Mouse (Mus musculus) adipocyte (in vitro differentiated cells): Measurements from ENCODE around the gene Nit2.

Experiments
- DNase-seq: peaks from one replicate; pipeline ENCODE4 v3.0.0-alpha.2; 2016; ENCODE audit warnings: low spot score

The Nit2 gene

GRCm38 (mm10) chr16:57162841-57163240 is 4.3 kb downstream of the Nit2 start:
- no peak for DNase-seq

GRCm38 (mm10) chr16:57159835-57160234 is 7.3 kb downstream of the Nit2 start:
- no peak for DNase-seq

GRCm38 (mm10) chr16:57157728-57158127 is 9.4 kb downstream of the Nit2 start:
- peak; percentile 12 for DNase-seq

GRCm38 (mm10) chr16:57157076-57157475 is 10.1 kb downstream of the Nit2 start:
- no peak for DNase-seq

GRCm38 (mm10) chr16:57155899-57156298 is 11.2 kb downstream of the Nit2 start:
- no peak for DNase-seq

GRCm38 (mm10) chr16:57151437-57151836 is 15.7 kb downstream of the Nit2 start:
- DNase-seq = no peak

GRCm38 (mm10) chr16:57144741-57145140 is 22.4 kb downstream of the Nit2 start:
- no peak for DNase-seq

GRCm38 (mm10) chr16:57133611-57134010 is 33.5 kb downstream of the Nit2 start:
- no peak for DNase-seq

GRCm38 (mm10) chr16:57132326-57132725 is 34.8 kb downstream of the Nit2 start:
- no peak for DNase-seq

GRCm38 (mm10) chr16:57131544-57131943 is 35.6 kb downstream of the Nit2 start:
- DNase-seq = no peak

- peak; percentile 21 for DNase-seq
Measured at GRCm38 (mm10) chr16:57130752-57131400, 36.3 kb downstream of the Nit2 start.

GRCm38 (mm10) chr16:57127825-57128224 is 39.3 kb downstream of the Nit2 start:
- DNase-seq = peak; percentile 30

GRCm38 (mm10) chr16:57126268-57126667 is 40.9 kb downstream of the Nit2 start:
- peak; percentile 80 for DNase-seq

GRCm38 (mm10) chr16:57122682-57123445 is 44.3 kb downstream of the Nit2 start:
- DNase-seq = peak; percentile 42

GRCm38 (mm10) chr16:57121816-57122415 is 45.2 kb downstream of the Nit2 start:
- DNase-seq = no peak

GRCm38 (mm10) chr16:57120913-57121815 is 46.0 kb downstream of the Nit2 start, which contains the start of gene Tomm70a:
Gene Tomm70a, plus strand, starts transcription at chr16:57121703.
- peak; percentile 97 for DNase-seq

- no peak for DNase-seq
Measured at GRCm38 (mm10) chr16:57117562-57117961, 49.6 kb downstream of the Nit2 start.

GRCm38 (mm10) chr16:57116066-57116465 is 51.1 kb downstream of the Nit2 start:
- DNase-seq = peak; percentile 72
